Mouse (Mus musculus) CD4-positive naive resting alpha-beta T cell, adult 76 days (primary cell): ENCODE results near the gene H2afb2. TPM values are rescaled to one million over a fixed set of nuclear protein-coding genes. Genes with fewer than 3 reads are reported as not detected.

Experiments used
- total RNA-seq: library from RNA; stranded (reverse); gene quantifications from one replicate; pipeline ENCODE4 v1.2.4, GENCODE M21; 2023

Gene H2afb2
- not detected for total RNA-seq

DNA sequence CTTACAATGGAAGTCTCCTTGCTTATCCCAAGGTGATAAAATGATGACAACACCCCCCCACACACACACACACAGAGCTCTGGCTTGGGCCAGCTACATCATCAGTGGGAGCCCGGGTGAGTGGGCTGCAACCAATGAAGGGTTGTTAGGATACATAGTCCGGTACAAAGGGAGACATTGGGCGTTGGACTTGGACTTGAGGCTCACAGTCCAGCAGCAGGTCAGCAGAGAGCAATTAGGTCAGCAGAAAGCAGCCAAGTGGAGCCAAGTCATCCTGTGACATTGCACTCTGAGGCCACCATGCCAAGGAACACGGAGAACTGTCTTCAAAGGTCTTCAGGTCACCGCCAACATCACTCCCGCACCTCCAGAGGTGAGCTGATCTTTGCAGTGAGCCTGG, at the start of gene H2afb2:
Gene H2afb2, plus strand, starts transcription at position 301 of the 400 bp plus-strand sequence.

Other genes with a start within 250 kb of the H2afb2 start
- not detected for gene Cpxcr1, start 232.2 kb upstream of the H2afb2 start, total RNA-seq